Mouse (Mus musculus): Measurements from ENCODE around the gene Apobec3.
A peak's percentile ranks its signal among the peaks of the same experiment; 100 is the strongest.
"Not testable (repeated sequence)": the region's sequence is repeated elsewhere in the genome, so short reads cannot be mapped to it uniquely, and the experiment has no call there.

Gene Apobec3

DNA sequence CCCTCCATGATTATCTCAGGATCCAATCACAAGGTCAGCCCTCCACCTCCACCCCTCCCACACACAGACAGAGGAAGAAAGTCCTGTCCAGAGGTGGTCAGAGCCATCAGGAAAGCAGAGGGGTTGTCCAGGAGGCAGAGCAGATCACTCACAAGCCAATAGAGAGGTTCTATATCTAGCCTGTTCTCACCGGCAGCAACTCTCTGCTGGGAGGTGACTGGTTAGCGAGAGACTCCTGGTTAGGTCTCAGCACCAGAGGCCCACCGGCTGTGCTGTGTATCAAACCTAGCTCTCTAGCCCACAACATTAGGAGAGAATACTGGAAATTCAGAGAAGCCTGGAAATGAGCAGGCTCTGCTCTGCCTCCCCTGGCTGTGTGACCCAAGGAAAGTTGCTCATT is 38.3 kb downstream of the Apobec3 start:
- DNase-seq, result no peak

DNA sequence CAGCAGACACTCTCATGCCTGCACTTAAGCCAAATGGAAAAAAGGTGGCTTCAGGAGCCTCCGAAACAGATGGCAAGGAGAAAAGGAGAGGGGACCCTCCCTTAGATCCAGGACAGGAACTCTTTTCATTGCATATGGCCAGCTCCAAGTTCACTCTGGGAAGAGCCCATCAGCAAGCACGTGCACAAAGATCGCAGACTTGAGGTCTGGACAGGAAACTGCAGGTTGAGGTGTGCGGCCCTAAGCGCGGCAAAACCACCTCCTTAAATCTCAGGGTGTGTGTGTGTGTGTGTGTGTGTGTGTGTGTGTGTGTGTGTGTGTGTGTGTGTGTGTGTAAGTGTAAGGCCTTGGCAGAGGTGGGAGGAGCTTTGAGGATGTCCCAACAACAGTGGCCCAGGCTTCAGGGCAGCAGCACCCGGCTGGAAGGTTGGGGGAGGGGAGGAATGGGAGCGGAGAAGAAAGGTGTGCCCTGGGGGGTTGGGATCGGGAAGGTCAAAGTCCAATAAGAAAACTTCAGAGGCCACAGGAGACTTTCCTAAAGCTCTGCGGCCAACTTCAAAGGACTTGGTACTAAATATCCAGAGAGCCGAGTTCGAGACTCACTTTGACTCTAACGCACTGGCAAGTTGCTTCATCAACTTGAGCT is 40.2 kb downstream of the Apobec3 start:
- peak; percentile 40 for DNase-seq

DNA sequence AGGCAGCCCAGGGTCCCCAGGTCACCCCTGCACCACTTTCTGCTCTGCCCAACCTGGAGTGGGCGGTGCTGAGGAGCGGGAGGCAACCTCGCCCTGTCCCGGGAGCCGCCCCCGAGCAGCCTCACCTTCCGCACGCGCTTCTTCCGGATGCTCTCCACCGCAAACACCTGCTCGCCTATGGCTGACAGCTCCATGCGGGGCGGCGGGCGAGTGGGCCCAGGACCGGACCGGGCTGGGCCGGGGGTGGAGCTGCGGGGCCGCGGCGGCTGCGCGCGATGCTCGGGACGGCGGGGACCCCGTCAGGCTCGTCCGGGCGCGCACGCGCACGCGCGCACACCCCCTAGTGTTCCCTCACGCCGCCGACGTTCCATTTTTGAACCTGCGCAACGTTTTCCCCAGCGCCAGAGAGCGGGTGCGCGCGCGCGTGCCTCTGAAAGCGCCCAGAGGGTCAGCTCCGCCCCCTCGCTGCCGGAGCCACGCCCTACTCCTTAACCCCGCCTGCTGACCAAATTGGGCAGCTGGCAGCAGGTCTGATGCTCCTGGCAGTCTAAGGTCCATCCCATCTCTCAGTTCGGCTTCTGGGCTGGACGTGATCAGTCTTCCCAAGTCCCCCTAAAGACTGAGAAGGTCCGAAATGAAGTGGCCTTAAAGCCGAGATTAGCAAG is 41.0 kb downstream of the Apobec3 start:
- DNase-seq, result peak; percentile 95

DNA sequence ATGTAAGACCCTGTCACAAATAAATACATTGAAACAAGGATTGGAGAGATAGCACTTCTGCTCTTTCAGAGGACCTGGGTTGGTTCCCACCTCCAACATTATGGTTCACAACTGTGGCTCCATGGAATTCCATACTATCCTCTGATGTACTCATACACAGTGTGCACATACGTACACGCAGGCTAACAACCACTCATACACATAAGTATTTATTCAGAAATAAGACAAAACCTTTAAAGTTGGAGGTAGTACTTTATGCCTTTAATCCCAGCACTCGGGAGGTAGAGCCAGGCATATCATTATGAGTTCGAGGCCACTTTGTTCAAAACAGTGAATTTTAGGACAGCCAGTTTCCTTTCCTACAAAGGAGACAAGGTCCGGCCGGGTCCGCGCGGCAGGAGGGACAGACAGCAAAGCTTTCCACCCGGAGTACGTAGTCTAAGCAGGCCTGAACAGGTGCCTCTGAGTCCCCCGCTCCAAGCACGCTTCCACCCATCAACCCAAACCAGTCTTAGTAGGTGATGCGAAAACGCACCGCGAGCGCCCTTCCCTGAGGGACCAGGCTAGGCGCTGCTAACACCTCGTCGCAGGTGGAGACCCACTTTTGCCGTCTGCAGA is 41.7 kb downstream of the Apobec3 start:
- DNase-seq, result no peak

DNA sequence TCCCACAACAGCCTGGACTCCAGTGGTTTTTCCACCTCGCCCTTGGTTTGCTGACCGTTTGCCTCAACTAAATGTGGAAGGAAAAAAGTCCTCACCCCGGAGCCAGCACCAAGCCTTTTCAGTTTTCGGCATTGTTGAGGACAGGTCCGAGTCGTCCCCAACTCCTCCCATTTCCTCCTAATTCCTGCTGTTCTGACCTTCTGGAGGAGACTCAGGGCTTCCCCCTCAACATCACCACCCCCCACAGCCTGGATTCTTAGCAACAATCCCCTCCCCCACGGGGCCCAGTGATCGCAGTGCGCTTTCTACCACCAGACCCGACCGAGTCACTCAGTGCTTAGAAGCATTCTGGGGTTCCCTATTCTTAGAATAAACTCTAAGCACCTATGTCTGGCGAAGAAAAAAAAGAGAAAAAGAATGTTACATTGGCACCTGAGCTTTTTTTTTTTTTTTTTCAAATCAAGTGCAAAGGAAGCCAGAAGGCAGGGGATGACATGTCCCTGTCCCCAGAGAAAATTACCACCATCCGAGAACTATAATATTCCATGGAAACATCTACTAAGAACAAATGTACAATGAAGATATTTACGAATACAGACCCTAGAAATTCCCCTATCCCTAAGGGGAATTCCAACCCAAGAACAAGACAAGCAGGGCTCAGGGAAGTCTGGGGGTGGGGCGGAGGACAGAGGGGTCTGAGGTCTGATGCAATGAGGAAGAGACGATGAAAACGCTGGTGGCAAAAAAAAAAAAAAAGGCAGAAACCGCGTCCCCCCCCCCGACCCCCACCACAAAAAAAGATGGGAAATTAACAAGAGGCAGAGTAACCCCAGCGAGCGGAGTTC is 42.4 kb downstream of the Apobec3 start:
- DNase-seq, result no peak

DNA sequence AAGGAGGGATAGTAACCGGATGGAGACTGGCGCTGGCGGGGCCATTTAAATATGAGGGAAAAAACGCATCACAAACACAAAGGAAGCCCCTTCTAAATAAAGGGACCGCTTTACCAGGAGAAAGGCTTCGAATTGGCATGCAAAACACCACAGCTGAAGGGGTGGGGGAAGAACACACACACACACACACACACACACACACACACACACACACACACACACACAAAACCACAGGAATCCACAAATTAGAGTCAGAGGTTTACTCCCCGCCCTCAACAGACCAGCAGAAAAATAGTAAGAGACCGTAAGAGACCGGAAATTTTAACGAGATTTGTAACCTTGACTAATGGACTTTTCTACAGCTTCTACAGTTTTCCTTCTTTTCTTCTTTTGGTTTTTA is 43.3 kb downstream of the Apobec3 start:
- DNase-seq, result no peak

DNA sequence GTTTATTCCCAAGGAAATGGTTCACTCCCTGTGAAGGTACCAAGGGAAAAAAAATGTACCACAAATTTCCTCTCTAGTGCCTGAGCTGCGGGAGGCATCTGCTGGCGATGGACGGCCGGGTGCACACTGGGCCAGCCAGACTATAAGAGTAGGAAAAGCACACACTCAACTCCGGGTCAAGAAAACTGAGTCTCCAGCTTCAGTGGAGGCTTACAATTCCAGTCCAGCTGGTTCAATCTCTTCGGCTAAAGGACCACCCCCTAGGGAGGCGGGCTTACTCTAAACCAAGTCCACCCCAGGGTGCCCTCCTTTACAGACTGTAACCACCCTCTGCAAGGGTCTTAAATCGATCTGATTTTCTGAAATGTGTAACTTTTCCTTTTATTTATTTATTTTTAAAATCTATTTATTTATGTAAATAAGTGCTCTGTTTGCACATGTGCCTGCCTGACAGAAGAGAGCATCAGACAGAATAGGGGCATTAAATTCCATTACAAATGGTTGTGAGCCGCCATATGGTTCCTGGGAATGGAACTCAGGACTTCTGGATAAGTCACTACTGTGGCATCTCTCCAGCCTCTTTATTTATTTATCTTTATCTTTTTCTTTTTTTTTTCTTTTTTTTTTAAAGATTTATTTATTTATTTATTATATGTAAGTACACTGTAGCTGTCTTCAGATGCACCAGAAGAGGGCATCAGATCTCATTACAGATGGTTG is 44.4 kb downstream of the Apobec3 start:
- no peak for DNase-seq

DNA sequence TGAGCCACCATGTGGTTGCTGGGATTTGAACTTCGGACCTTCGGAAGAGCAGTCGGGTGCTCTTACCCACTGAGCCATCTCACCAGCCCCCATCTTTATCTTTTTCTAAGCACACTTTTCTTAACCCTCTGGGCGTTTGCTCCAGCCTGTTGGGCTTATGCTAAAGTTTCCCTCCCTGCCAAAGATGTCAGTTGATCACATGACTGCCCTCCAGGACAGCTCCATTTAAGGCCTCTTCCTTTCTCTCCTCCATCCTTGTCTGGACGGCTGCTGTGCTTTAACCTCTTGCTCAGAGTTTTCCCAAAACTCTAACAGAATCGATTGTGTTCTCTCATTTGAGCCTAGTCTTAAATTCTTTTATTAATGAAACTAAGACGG is 44.9 kb downstream of the Apobec3 start:
- DNase-seq, result no peak

DNA sequence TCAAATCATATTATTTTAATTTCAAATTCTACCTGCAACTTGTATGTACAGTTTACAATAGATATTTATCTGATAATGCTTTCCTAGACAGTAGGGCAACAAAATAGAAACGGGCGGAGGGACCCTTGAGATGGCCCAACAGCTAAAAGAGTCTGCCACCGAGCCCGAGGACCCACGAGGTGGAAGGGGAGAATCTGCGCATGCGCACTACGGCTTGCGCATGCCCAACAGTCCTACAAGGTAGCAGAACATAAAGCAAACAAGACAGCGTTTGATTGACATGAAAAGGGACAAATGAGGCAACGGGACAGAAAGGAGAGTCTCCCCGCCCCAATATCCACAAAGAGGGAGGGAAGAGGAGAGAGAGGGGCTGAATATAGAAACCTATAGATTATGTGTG is 47.6 kb downstream of the Apobec3 start:
- no peak for DNase-seq

DNA sequence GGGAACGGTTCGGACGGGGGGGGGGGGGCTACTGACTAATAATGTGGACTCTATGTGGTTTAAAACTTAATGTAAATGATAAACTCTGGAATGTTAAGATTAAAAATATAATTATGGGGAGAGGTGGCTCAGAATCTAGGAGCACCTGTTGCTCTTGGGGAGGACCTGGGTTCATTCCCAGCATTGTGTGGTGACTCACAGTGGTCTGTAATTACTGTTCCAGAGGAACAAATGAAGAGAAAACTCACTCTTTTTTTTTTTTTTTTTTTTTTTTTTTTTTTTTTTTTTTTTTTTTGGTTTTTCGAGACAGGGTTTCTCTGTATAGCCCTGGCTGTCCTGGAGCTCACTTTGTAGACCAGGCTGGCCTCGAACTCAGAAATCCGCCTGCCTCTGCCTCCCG is 48.0 kb downstream of the Apobec3 start:
- DNase-seq, result not testable (repeated sequence)

DNA sequence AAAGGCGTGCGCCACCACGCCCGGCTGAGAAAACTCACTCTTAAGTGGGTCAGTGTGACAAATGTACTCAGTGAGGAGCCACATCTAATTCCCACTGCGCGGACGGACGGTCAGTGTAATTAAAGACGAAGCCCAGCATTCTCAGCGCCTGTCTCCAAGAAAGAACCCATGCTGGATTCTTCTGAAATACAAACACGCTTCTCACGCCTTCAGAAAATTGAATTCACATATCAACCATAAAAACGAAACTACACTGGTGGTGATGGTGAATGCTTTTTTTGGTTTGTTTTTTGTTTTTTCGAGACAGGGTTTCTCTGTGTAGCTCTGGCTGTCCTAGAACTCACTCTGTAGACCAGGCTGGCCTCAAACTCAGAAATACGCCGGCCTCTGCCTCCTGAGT is 48.5 kb downstream of the Apobec3 start:
- DNase-seq, result no peak

DNA sequence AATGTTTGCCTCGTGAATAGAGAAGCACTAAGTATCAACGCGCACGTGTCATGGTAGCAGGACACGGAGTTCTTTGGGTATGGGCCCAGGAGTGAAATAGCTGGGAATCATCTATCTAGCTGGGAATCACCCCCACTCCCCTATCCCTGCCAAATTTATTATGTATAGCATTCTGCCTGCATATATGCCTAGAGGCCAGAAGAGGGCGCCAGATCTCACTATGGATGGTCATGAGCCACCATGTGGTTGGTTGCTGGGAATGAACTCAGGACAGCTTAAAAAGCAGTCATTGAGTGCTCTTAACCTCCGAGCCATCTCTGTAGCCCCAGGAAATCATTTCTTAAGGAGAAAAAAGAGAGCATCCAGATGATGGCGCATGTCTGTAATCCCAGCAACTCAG is 49.5 kb downstream of the Apobec3 start:
- peak; percentile 41 for DNase-seq

DNA sequence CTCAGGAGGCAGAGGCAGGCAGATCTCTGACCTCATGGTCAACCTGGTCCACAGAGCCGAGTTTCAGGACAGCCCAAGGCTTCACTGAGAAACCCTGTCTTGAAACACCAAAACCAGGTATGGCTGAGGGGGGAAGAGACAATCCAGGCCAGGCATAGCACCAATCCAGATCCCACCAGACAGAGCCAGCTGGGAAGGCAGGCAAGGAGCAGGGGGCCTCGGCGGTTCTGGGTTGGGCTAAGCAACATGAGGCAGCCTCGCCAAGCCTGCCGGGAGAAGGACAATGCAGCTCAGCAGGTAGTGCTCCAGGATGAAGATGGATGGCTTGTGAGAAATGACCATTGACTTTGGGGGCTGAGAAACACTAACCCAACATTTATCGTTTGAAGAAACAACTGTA is 51.1 kb downstream of the Apobec3 start:
- DNase-seq, result no peak

DNA sequence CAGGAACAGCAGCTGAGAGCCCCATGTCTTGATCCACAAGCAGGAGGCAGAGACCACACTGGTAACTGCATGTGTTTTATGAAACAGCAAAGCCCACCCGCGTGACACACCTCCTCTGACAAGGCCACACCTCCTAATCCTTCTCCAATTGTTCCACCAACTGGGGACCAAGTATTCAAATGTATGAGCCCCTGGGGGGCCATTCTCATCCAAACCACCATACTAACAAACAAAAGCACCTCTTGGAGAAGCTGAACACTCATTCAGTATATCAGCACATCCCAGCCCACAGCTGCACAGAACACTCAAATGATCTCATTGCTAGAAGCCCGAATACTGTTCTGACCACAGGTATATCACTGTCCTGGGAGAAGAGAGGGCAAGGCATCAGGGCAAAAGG is 52.1 kb downstream of the Apobec3 start:
- DNase-seq, result no peak

DNA sequence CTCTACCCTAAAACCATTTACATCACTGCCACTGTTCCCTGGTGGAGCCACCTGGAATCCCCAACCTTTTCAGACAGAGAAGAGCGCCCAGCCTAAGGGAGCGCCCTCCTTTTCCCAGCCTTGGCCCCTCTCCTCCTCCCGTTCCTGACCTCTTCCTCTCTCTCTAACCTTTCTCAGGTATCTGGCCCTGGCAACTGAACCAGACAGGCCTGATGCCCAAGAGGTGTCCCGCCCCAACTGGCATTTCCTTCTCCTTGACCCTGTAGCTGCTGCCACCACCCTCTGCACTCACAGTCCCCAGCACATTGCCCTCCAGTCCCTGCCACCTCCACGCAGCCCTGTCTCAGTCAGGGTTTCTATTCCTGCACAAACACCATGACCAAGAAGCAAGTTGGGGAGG is 53.5 kb downstream of the Apobec3 start:
- DNase-seq, result no peak

DNA sequence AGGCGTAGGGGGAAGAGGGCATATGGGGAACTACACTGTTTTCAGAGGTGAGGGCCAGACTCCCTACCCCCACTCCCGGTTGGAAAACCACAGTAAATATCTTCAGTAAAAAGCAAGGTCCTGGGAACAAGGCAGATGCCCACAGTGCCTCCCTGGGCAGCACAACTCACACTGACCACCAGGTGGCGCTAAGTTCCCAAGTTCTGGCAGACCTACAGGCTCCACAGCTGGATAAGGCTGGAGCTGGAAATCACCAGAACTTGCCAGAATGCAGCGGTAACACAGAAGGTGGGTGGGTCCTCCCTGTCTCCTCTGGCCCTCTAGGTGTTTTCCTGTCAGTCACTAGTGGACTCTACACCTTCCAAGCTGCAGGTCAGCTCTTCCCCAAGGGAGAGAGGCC is 54.6 kb downstream of the Apobec3 start:
- DNase-seq, result peak; percentile 91

DNA sequence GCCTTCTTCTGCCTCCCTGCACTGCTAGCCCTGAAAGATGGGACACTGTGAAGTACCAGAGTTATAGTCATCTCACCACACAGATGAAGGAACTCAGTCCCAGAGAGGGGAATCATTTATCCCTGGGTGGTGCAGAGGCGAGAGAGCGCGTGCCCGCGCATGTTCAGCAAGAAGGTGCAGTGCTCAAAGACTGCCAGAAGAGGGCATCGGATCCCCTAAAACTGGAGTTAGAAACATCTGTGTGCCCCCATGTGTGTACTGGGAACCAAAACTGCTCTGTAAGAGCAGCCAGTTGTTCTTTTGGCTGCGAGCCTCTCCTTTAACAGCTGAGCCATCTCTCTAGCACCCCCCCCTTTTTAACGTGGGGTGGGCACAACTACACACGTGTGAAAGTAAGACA is 55.3 kb downstream of the Apobec3 start:
- DNase-seq, result peak; percentile 38

DNA sequence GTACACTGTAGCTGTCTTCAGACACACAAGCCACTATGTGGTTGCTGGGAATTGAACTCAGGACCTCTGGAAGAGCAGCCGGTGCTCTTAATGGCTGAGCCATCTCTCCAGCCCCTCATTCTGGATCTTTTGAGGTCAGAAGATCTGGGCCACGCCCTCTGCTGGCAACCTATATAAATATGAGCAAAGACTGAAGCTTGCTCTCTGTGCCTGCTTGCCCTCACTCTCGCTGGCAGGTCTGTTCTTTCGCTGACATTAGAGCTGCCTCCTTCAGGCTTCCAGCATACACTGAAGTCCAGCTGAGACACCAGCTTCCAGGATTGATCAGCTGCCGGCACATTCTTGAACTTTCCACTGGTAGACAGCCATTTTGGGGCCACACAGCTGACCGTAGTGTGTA is 56.2 kb downstream of the Apobec3 start:
- DNase-seq, result no peak

DNA sequence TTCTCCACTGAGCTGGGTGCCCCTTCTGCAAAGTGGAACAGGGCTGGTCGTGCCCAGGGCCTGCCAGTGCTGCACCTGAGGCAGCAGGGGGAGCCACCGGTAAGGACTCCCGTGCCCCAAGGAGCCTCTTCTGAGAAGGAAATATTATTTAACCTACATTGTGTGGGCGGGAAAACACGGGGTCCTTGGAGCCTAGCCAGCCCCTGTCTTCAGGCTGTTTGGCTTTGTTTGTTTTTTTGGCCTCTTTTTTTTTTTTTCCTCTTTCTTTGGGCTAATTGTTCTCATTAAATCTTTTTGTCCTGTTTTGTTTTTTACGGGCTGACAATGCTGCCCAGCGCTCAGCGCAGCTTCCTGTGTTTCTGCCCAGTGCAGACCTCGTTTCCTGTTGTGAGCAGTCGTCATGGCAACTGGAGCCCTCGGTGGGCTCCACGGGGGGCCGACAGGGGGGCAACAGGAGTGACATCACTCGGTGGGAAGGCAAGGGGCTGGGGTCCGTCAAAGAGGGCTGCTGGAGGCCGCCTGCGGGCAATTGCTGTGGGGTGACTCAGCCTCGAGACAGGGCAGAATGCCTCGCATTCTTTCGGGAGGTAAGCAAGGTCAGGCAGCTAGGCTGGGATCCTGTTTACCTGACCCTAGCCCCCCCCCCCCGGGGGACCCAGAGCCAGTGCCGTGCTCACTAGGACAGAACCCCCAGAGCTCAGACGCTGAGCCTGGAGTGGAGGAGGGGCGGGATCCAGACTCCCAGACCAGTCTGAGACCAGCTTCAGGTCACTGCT is 59.0 kb downstream of the Apobec3 start:
- DNase-seq, result peak; percentile 85

DNA sequence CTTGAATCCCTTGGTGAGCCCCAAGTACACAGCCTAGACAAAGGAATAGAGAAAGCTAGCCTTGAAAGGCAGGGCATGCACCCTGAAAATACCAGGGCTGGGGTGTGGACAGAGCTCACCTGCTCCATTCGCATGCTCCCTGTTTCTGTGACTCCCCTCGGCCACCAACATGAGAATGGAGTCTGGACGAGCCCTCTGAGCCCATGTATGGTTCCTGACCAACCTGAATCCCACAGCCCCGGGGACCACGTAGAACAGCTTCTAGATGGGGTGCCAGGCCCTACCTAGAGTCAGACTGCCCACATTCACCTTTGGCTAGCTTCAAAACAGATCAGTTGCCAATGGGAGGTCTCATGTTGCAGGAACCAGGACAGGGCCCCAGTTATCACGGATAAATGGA is 59.8 kb downstream of the Apobec3 start:
- no peak for DNase-seq

DNA sequence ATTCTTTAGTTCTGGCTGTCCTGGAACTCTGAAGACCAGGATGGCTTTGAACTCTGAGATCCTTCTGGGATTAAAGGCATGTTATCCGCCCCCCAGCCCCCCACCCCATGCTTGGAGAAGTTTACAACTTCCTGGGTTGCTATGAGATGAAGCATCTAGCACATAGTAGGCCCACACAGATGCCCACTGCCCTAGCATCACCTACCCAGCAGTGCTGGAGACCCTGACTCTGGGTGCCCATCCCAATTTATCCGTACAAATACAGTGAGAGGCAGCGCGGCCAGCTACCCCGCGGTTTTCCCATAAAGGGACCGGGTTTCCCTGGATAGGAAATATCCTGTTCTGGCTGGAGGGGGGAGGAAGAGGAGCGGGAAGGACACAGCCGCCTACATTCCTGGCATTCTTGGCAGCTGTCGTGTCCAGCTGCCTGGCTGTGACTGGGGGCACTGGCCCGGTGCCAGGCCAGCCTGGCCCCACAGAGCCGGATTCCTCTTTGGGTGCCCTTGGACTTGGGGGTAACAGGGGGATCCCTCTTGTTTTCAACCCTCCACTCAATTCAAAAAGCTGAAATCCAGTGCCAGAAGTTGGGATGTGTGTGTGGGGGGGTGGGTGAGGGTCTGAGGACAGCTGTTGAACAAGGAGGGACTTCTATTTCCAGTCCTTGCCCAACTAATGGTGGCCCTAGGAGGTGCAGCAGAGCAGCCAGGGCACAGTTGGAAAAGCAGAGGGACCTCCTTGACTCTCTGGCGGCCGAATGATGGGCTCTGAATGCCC is 60.5 kb downstream of the Apobec3 start:
- peak; percentile 90 for DNase-seq

Measured in kidney, postnatal 14 days (tissue).